Mouse (Mus musculus) mature B cell (primary cell): ENCODE results near the gene Gm11639.

Source experiments
- in situ Hi-C: fragments of 300-500 bp; cut with MboI; formaldehyde crosslinking; loops from 2 replicates; pipeline ENCODE4 v1.14.3; 2019

Gene Gm11639

GRCm38 (mm10) chr11:105153068-105153833 is 467.7 kb downstream of the Gm11639 start:
- in situ Hi-C loops = no loop called here

- in situ Hi-C loops = no loop called here
Observed at GRCm38 (mm10) chr11:105155915-105156314, 470.4 kb downstream of the Gm11639 start.

GRCm38 (mm10) chr11:105156748-105157267 is 471.3 kb downstream of the Gm11639 start:
- in situ Hi-C loops = no loop called here

GRCm38 (mm10) chr11:105158047-105158446 is 472.5 kb downstream of the Gm11639 start:
- in situ Hi-C loops = no loop called here

GRCm38 (mm10) chr11:105159673-105160360 is 474.3 kb downstream of the Gm11639 start:
- in situ Hi-C loops = no loop called here

- in situ Hi-C loops = no loop called here
Observed at GRCm38 (mm10) chr11:105161411-105161810, 475.9 kb downstream of the Gm11639 start.

GRCm38 (mm10) chr11:105164516-105165510 is 479.3 kb downstream of the Gm11639 start:
- in situ Hi-C loops = no loop called here

- in situ Hi-C loops = no loop called here
Observed at GRCm38 (mm10) chr11:105166780-105167179, 481.3 kb downstream of the Gm11639 start.
